Mouse (Mus musculus) heart, adult 18-20 months (tissue): ENCODE data around the gene Ankmy2. TPM values are rescaled to one million over a fixed set of nuclear protein-coding genes. Genes with fewer than 3 reads are reported as not detected.

Experiments used
- DNase-seq, 2 experiments: peaks; one replicate each; pipeline ENCODE4 v3.0.0; 2021 to 2022; ENCODE audit warnings: mixed read lengths in 1 of 2
- long read RNA-seq, 2 experiments: library from polyadenylated mRNA; stranded (forward); transcript quantifications; one replicate each; pipeline ENCODE4 v2.0.0; 2021
- total RNA-seq, 2 experiments: library from RNA; stranded (reverse); gene quantifications; 2 replicates each; pipeline ENCODE4 v1.2.3; 2021

Gene Ankmy2
- 10 to 100 TPM; 12.7 to 14.6 TPM for total RNA-seq
- long read RNA-seq, experiment 1, transcript Ankmy2-201 (10 exons, 2,456 nt) = major isoform, 9 of 9 reads
- long read RNA-seq, experiment 1, partial matches to known transcripts = 0 of 9 reads
- long read RNA-seq, experiment 1, other reads (novel, unspliced or antisense) = 0 of 9 reads
- long read RNA-seq, experiment 2, partial matches to known transcripts = 1 of 7 reads
- long read RNA-seq, experiment 2, other reads (novel, unspliced or antisense) = 2 of 7 reads

- DNase-seq = peak; percentile 92 to 93
Observed at GRCm38 (mm10) chr12:36156637-36157303, at the start of gene Ankmy2. Ankmy2 (plus strand) TSS chr12:36157114.

- no peak for DNase-seq
Observed at GRCm38 (mm10) chr12:36108442-36108841, 48.5 kb upstream of the Ankmy2 start.

- no peak for DNase-seq
Observed at GRCm38 (mm10) chr12:36110457-36110856, 46.5 kb upstream of the Ankmy2 start.

DNA sequence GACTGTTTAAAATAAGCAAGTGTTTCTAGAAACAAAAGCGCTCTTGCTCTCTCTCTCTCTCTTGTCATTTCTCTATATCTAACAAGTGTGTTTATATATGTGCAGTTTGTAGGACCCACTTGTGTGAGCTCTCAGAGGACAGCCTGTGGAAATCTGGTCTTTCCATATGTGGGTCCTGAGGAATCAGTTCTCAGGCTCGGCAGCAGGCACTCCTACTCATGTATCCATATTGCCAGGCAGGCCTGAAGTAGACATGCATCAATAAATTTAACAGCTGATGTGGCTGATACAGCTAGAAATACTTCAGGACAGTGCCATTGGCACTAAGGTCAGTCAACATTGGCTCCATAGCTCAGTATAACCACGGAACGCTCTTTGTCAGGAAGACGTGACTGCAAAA, 45.8 kb upstream of the Ankmy2 start:
- no peak for DNase-seq

GRCm38 (mm10) chr12:36112081-36112480, 44.8 kb upstream of the Ankmy2 start:
- DNase-seq = no peak

DNA sequence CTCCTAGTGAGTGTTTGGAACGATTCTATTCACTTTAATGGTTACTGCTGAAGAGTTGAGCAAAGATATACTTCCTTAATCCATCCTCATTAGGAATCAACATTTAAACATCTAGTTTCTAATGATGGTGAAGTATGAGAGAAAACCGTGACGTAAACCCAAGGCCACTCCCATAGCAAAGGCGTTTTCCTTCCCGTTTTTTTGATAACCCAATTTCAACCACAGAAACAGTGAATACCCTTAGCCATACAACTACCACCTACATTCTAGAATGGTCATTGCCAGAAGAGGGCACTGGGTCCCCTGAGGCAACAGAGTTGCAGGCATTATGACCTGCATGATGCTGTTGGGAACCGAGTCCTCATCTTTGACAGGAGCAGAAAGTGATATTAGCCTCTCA, 39.8 kb upstream of the Ankmy2 start:
- no peak for DNase-seq

- no peak for DNase-seq
Observed at GRCm38 (mm10) chr12:36119244-36119643, 37.7 kb upstream of the Ankmy2 start.

GRCm38 (mm10) chr12:36126049-36126448, 30.9 kb upstream of the Ankmy2 start:
- no peak for DNase-seq

DNA sequence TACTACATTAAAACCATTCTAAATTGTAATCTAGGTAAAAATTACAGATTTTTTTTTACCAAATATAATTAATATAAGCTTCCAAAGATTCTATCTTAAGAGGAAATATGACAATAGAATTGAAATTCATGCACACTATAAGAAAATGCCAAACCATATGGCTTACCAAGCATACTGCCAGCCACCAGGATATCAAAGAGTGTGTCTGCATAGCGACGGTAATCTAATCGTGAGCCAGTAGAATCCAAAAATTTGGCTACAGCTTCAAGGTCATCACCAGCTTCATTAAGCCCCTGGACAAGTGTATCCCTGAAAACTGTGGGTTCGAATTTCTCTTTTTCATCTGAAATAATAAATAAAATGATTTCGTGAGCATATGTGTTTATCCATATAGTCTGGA, 27.1 kb upstream of the Ankmy2 start:
- DNase-seq = no peak

- no peak for DNase-seq
Observed at GRCm38 (mm10) chr12:36132254-36132653, 24.7 kb upstream of the Ankmy2 start.

GRCm38 (mm10) chr12:36132668-36133067, 24.2 kb upstream of the Ankmy2 start:
- no peak for DNase-seq

GRCm38 (mm10) chr12:36133547-36133946, 23.4 kb upstream of the Ankmy2 start:
- no peak for DNase-seq

- no peak for DNase-seq
Observed at GRCm38 (mm10) chr12:36134111-36134510, 22.8 kb upstream of the Ankmy2 start.

DNA sequence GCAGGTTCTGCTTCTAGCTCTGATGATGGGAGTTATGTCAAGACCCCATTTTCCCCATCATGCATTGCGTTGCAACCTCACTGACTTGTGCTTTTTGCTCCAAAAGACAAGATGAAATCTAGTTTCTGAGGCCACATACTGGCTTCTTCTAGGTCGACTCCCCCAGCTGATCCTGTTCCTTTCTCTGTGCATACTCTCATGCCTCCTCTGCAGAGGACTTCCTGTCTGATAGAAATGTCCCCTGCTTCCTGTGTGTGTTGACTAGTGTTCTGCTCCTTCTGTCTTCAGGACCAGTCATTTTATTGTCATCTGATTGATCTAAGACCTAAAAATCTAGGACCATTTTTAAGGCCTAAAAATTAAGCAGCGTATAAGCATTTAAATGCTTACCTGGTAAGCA, 21.5 kb upstream of the Ankmy2 start:
- no peak for DNase-seq

GRCm38 (mm10) chr12:36136285-36136684, 20.6 kb upstream of the Ankmy2 start:
- DNase-seq = no peak

DNA sequence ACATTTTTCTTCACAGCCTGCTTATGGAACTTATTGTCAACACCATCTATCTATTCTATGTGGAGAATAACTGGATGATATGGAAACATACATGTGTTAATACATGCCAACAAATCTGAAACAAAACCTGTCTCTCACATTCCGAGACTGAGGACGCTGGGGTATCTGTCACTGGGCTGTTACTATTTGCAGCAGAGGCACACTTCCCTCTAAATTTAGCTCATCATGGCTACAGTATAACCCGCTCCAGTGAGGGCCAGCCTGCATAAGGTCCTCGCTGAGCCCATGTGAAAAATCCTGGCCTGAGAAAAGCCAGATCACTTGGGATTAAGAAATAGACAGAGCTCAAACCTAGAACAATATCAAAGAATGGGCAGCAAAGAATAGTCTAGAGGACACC, 19.7 kb upstream of the Ankmy2 start:
- peak; percentile 43 to 53 for DNase-seq

GRCm38 (mm10) chr12:36140401-36140800, 16.5 kb upstream of the Ankmy2 start:
- DNase-seq = no peak

- DNase-seq = no peak
Observed at GRCm38 (mm10) chr12:36146230-36147011, 10.5 kb upstream of the Ankmy2 start.

GRCm38 (mm10) chr12:36150265-36150664, 6.6 kb upstream of the Ankmy2 start:
- peak; percentile 51 to 54 for DNase-seq

- no peak for DNase-seq
Observed at GRCm38 (mm10) chr12:36150737-36151136, 6.2 kb upstream of the Ankmy2 start.

- DNase-seq = peak; percentile 31 to 50
Observed at GRCm38 (mm10) chr12:36155141-36155641, 1.7 kb upstream of the Ankmy2 start.

DNA sequence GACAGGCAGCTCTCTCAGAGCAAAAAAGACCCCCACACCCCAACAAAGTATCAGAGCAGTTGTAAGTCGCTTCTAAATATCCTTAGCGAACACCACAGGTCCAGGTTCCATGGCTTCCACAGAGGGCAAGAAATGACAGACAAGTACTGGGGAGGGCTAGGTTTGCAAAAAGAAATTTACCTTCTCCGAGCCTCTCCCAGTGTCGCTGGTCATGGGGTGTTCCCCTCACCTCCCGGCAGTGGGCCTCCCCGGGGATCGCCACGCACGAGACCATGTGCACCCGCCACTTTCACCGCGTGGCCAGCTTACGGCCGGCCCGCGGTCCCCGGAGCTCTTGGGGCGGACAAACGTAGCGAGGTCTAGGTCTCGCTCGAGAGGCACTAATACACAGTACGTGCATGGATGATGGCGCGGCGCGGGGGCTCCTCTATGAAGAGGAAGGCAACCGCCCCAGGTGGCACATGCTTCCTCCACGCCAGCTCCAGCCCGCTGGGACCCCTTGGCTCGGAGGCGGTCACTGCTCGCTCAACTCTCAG, 745 bp upstream of the Ankmy2 start:
- no peak for DNase-seq

DNA sequence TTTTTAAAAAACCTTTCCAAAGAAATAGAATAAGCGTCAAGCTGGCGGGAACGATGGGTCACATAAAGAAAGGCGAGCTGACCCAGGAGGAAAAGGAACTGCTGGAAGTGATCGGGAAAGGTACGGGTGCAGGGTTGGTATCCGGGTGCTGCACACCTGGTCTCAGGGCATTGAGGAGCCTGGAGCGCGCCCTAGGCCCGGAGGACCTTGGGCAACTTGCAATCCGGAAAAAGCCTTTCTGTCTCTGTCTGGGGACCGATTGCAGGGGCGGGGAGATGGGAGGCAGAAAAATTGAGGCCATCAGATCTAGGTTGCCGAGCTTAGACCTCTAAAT, 357 bp downstream of the Ankmy2 start:
- no peak for DNase-seq
